Mouse (Mus musculus) ES-E14 (cell line): ENCODE results near the gene Hmgb4. TPM values are rescaled to one million over a fixed set of nuclear protein-coding genes. Genes with fewer than 3 reads are reported as not detected.

Experiments used
- DNase-seq: peaks from one replicate; pipeline ENCODE4 v3.0.0-alpha.2; 2013; ENCODE audit warnings: low read depth, low spot score
- H3K27ac ChIP-seq: 2 replicates; pipeline ENCODE4 v1.5.1; 2012; ENCODE audit warnings: low read depth, mild to moderate bottlenecking, low read length, moderate library complexity, mixed read lengths; ENCODE audit not compliant: poor library complexity, insufficient read depth, severe bottlenecking
- H3K36me3 ChIP-seq: 2 replicates; pipeline ENCODE4 v1.6.1; 2012; ENCODE audit warnings: mild to moderate bottlenecking, low read length, moderate library complexity, mixed read lengths; ENCODE audit not compliant: control insufficient read depth, poor library complexity, insufficient read depth, severe bottlenecking
- H3K4me1 ChIP-seq, 2 experiments: fragments of 150-350 bp in 1 of 2; sonication (generic) in 1 of 2; 2 replicates each; pipeline ENCODE4 v1.6.1; 2012; ENCODE audit warnings: low read length in 2 of 2, mild to moderate bottlenecking in 1 of 2, mixed read lengths in 1 of 2; ENCODE audit not compliant: control insufficient read depth in 2 of 2, insufficient read depth in 2 of 2, poor library complexity in 1 of 2
- H3K4me3 ChIP-seq, 2 experiments: fragments of 150-350 bp in 1 of 2; sonication (generic) in 1 of 2; 2 replicates each; pipeline ENCODE4 v1.5.1; 2012; ENCODE audit warnings: low read length in 2 of 2, low read depth in 1 of 2, mild to moderate bottlenecking in 1 of 2, mixed read lengths in 1 of 2; ENCODE audit not compliant: insufficient read depth in 1 of 2, poor library complexity in 1 of 2, severe bottlenecking in 1 of 2
- H3K9ac ChIP-seq: 2 replicates; pipeline ENCODE4 v1.6.1; 2012; ENCODE audit warnings: low read depth, mild to moderate bottlenecking, low read length, mixed read lengths; ENCODE audit not compliant: poor library complexity, insufficient read depth, severe bottlenecking
- H3K9me3 ChIP-seq: fragments of 150-350 bp; sonication (generic); 2 replicates; pipeline ENCODE4 v1.6.1; 2012; ENCODE audit warnings: low read depth, mild to moderate bottlenecking, low read length; ENCODE audit not compliant: control insufficient read depth, insufficient read depth
- CHD2 ChIP-seq: IDR thresholded peaks from 2 replicates; pipeline ENCODE4 v1.6.1; 2014; ENCODE audit warnings: mild to moderate bottlenecking, low read depth, low read length, inconsistent platforms
- HCFC1 ChIP-seq: IDR thresholded peaks from 2 replicates; pipeline ENCODE4 v1.6.1; 2012; ENCODE audit warnings: low read length, inconsistent platforms, borderline replicate concordance; ENCODE audit not compliant: insufficient read depth
- MAFK ChIP-seq: IDR thresholded peaks from 2 replicates; pipeline ENCODE4 v1.6.1; 2014; ENCODE audit warnings: mild to moderate bottlenecking, low read depth, low read length, inconsistent platforms; ENCODE audit not compliant: insufficient read depth
- ZC3H11A ChIP-seq: IDR thresholded peaks from 2 replicates; pipeline ENCODE4 v1.6.1; 2012; ENCODE audit warnings: low read depth, mild to moderate bottlenecking, inconsistent platforms, low read length, borderline replicate concordance
- ZNF384 ChIP-seq: IDR thresholded peaks from 2 replicates; pipeline ENCODE4 v1.6.1; 2012; ENCODE audit warnings: low read depth, low read length, inconsistent platforms
- in situ Hi-C, 2 experiments: fragments of 600-800 bp; cut with MboI; formaldehyde crosslinking; loops; one replicate each; pipeline ENCODE4 v1.15.1; 2025; ENCODE audit warnings: low sequenced_read_pairs in 2 of 2, inconsistent platforms in 1 of 2; ENCODE audit not compliant: unreplicated experiment in 2 of 2
- total RNA-seq: library from RNA; depleted of rRNA; stranded (reverse); fragments of 300-350 nt; gene quantifications from 2 replicates; pipeline ENCODE4 v1.2.3, GENCODE M21; 2012

The Hmgb4 gene
- total RNA-seq, 1 experiment = not detected

- TF ChIP-seq MAFK (peak; percentile 99), HCFC1 (no peak)
- H3K9me3 ChIP-seq = no peaks in the 10 kb centered on the region
- H3K27ac ChIP-seq = no peak overlapping the region
- no peaks in the 10 kb centered on the region for H3K4me1 ChIP-seq
- no peak overlapping the region for H3K4me3 ChIP-seq
- H3K9ac ChIP-seq = no peak overlapping the region
- in situ Hi-C loops = no loop called here
- peak; percentile 21 for DNase-seq
- H3K36me3 ChIP-seq = no peaks in the 10 kb centered on the region
Measured at GRCm38 (mm10) chr4:128248676-128249075, 12.1 kb downstream of the Hmgb4 start.

DNA sequence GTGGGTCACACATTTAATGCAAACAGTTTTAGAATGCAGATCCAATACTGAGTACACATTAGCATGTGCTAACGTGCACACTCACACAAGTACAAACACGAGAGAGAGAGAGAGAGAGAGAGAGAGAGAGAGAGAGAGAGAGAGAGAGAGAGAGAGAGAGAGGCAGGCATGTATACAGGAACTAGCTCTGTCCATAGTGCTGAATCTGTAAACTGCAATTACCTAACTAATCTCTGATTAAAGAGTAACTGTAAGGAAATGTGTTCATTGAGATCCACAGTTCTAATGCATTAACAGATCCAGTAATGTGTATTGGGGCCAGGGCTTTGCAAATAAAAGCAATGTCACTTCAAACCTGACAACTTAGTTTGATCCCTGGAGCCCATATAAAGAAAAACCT lies 15.6 kb downstream of the Hmgb4 start:
- no peak overlapping the region for H3K27ac ChIP-seq
- in situ Hi-C loops = no loop called here
- H3K9ac ChIP-seq = no peak overlapping the region
- H3K4me3 ChIP-seq = no peak overlapping the region
- no peaks in the 10 kb centered on the region for H3K36me3 ChIP-seq
- no peak for DNase-seq
- no peaks in the 10 kb centered on the region for H3K9me3 ChIP-seq
- TF ChIP-seq HCFC1 (no peak), CHD2 (no peak), ZNF384 (no peak), MAFK (no peak), ZC3H11A (no peak)
- no peaks in the 10 kb centered on the region for H3K4me1 ChIP-seq

GRCm38 (mm10) chr4:128241854-128242356 lies 18.9 kb downstream of the Hmgb4 start:
- Histone ChIP-seq H3K36me3 (no peaks in the 10 kb centered on the region), H3K9me3 (no peaks in the 10 kb centered on the region), H3K27ac (no peak overlapping the region), H3K4me3 (no peak overlapping the region), H3K9ac (no peak overlapping the region), H3K4me1 (no peaks in the 10 kb centered on the region)
- in situ Hi-C loops = no loop called here
- TF ChIP-seq MAFK (no peak), CHD2 (no peak), HCFC1 (no peak), ZNF384 (no peak), ZC3H11A (no peak)
- no peak for DNase-seq

DNA sequence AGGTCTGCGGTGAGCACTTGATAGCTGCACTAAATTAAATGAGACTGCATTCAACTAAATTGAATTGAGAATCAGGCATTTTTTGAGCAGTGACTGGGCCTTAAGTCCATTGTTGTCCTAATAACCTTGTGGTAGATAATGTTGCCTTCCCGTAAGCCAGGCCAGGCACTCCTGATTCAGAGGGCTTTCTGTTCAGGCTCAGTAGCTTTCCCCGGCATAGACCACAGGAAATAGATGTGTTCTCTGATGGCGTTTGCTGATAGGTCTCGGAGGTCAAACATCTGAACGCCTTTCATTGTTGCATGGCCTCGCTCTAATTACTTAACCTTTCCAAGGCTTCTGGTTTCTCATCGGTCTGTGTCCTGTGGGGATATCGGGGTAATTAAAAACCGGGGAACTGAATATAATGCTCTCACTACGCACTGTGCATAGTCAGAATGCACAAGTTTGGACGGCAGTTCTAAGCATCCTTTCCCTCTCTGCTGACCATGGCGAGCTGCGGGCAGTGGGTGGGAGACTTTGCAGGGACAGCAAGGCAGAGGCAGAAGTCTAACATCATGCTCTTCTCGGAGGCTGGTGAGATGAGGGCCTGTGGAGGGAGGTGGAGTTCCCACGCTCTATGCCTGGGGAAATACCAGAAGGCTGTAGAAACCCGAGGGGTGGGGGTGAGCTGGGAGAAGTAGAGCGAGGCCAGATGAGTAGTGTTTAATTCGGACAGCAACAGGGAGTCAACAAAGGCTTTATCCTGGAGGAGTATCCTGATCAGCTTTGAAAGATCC lies 19.5 kb downstream of the Hmgb4 start:
- H3K36me3 ChIP-seq = no peaks in the 10 kb centered on the region
- H3K4me1 ChIP-seq = no peaks in the 10 kb centered on the region
- in situ Hi-C loops = no loop called here
- no peak overlapping the region for H3K4me3 ChIP-seq
- H3K27ac ChIP-seq = no peak overlapping the region
- H3K9me3 ChIP-seq = no peaks in the 10 kb centered on the region
- no peak overlapping the region for H3K9ac ChIP-seq
- DNase-seq = no peak
- TF ChIP-seq ZNF384 = no peak
- no peak for TF ChIP-seq CHD2
- no peak for TF ChIP-seq MAFK
- no peak for TF ChIP-seq HCFC1
- no peak for TF ChIP-seq ZC3H11A

- no peak for DNase-seq
Measured at GRCm38 (mm10) chr4:128239113-128239512, 21.6 kb downstream of the Hmgb4 start.

More at GRCm38 (mm10) chr4:128239113-128239512, 21.6 kb downstream of the Hmgb4 start:
- Histone ChIP-seq H3K36me3 (no peaks in the 10 kb centered on the region), H3K27ac (no peak overlapping the region), H3K9me3 (no peaks in the 10 kb centered on the region), H3K9ac (no peak overlapping the region), H3K4me1 (no peaks in the 10 kb centered on the region), H3K4me3 (no peak overlapping the region)
- in situ Hi-C loops = no loop called here
- TF ChIP-seq ZNF384 (no peak), CHD2 (no peak), ZC3H11A (no peak), HCFC1 (no peak), MAFK (no peak)
